Mouse (Mus musculus) gastrocnemius, adult 18-20 months (tissue): ENCODE measurements around the gene Serpina16. TPM values are rescaled to one million over a fixed set of nuclear protein-coding genes. Genes with fewer than 3 reads are reported as not detected.
A peak's percentile ranks its signal among the peaks of the same experiment; 100 is the strongest.

Experiments
- DNase-seq: peaks from one replicate; pipeline ENCODE4 v3.0.0; 2021; ENCODE audit warnings: low spot score
- total RNA-seq, 2 experiments: library from RNA; stranded (reverse); gene quantifications; 2 replicates each; pipeline ENCODE4 v1.2.3; 2021

Serpina16 gene
- total RNA-seq, 2 experiments from 2014 or later, result not detected

GRCm38 (mm10) chr12:103657991-103658390, 17.9 kb downstream of the Serpina16 start:
- DNase-seq, result no peak

DNA sequence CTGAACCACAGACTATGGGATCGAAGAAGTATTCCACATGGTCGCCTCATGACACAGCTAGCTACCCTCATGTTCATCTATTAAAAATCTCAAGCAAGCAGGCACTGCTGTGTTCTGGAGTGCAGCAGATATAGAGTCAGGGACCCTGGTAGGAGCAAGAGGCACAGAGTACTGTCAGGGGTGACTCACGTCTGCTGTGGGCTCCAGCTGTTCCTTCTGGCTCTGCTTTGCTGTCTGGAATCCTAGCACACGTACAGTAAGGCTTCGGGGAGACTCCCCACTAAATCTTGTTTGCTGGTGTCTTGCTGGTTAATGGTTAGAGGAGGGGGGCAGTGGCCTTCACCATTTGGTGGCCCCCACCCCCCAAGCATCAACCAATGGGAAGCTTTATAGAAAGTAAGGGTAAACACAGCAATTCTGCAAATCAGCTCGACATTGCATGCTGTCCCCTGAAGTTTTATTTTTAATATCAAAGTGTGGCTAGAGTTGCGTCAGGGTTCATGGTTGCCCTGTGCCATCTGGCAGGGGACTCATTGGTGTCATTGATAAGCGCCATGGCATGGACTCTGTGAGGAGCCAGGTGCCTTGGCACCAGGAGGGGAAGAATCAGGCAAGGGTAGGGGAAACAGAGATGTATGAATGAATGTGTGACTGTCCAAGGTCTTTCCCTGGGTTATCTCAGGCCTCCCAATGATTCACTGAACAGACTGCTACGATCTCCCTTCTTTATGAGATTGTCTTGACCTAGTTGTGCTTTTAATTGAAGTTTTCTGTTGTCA, 18.9 kb downstream of the Serpina16 start, which contains the start of gene Serpina6:
Gene Serpina6 (minus strand): TSS at position 365 of the 779 bp plus-strand sequence.
- no peak for DNase-seq

DNA sequence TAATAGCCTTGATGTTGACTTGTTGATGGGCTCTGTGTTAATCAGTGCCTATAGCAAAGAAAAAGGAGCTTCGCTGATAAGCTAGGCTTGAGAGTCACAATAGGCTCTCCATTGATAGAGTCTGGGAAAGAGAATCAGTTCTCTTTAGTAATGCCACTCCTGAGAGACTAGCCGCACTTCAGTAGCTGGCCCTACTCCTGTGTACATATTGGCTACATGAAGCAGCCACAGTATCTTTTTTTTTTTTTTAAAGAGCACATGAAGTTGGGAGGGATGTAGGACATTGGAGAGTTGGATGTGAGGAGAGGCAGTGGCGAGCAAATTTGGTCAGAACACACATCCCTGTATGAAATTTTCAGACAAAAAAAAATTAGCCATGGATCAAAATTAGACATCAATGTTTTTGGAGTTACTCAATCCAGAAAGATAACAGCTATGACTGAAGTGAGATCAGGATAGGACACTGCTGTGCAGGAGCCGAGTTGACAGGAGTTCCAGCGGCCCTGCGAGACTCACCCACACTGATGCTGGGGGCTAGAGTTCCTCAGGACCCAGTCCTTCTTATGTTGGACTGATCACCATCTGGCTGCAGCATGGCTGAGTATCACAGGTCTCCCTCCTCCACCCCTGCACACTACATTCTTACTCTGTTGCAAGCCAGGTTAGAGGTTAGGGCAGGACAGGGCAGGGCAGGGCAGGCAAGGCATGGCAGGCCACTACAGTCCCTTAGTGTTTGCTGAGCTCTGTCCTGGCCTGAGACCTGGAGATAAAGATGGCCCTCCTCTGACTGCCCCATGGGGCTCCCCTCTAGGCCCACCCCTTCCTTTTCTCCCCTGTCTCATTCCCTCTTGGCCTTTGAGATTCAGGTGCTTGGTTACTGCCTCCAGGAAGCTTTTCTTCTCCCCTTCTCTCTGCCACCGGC, 20.6 kb downstream of the Serpina16 start:
- DNase-seq, result no peak

DNA sequence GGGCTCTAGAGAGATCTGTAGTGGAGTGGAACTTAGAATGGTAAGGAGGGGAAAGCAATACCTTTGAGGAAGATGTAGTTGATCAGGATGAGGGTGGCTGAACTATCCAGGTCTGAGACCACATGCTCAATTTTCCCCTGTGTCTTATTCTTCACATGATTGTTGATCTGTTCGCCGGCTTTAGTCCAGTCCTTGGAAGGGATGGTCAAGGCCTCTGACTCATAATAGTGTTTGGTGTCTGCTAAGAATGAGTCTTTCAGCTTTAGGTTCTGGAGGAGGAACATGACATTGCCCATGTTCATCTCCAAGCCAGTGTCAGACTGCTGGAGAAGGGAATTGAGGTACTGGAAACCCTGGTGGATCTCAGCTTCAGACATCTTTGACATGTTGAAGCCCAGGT, 22.1 kb downstream of the Serpina16 start:
- no peak for DNase-seq

DNA sequence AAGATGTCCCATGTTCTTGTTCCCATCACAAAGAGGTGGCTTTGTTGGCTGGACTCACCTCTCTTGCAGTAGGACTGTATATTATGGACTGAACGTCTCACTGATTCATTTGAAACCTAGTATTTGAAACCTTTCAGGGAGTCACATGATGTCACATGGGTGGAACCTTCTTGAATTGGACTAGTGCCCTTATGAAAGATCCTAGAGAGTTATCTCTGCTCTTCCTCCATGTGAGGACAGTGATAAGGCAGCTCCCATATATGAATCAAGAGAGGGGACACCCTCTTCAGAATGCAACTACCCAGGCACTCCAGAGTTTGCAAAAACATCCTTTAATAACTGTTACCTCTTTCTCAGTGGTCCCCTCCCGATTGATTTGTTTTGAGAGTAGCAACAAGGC, 29.6 kb downstream of the Serpina16 start:
- DNase-seq, result no peak

DNA sequence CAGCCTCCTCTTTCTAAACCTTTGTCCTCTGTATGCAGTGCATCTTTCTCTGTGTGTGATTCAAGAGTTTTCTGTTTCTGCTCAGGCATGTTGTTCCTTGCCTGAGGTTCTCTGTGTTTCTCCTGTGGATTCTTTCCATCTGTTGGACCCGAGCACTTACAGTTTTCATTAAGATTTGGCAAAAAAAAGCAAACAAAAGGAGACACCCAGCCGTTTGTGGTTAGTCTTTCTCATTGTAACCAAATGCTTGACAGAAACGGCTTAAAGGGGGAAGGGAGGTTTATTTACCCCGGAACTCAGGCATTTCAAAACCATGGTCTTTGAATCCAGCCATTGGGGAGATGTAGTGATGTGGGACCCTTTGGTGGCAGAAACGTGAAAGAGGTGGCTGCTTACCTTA, 31.3 kb downstream of the Serpina16 start:
- DNase-seq, result no peak

DNA sequence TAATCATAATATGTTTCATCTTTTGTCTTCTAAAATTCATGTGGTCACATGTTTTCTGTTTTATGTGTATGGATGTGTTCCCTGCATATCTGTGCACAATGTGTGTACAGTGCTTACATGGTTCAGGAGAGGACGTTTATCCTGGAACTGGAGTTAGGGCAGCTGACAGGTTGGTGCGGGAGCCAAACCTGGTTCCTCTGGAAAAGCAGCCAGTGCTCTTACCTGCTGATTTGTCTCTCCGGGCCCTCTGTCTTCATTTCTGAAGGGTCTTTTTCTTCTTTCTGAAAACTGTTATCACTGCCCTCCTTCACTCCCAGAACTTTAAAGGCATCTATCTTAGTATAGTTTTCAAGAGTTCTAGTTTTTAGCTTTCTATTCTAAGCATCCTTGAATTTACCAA, 32.1 kb downstream of the Serpina16 start:
- DNase-seq, result no peak

- DNase-seq, result peak; percentile 76
These were observed 32.6 kb downstream of the Serpina16 start for GRCm38 (mm10) chr12:103643336-103643735.

DNA sequence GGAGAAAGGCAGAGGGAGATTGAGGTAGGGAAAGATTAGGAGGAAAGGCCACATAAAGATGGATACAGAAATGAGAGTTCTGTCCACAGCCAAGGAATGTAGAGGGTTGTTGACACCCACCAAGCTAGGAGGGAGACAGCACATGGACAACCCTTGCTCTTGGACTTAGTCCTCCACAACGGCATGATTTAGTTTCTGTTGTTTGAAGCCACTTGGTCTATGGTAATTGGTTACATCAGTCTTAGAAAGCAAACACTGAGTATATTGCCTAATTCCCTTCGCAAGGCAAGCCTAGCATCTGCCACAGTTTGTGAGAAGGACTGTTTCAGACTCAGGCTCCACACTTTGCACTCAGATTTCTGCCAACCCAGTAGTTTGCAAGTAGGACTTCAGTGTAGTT, 40.1 kb downstream of the Serpina16 start:
- no peak for DNase-seq

GRCm38 (mm10) chr12:103634430-103634829, 41.5 kb downstream of the Serpina16 start:
- no peak for DNase-seq

DNA sequence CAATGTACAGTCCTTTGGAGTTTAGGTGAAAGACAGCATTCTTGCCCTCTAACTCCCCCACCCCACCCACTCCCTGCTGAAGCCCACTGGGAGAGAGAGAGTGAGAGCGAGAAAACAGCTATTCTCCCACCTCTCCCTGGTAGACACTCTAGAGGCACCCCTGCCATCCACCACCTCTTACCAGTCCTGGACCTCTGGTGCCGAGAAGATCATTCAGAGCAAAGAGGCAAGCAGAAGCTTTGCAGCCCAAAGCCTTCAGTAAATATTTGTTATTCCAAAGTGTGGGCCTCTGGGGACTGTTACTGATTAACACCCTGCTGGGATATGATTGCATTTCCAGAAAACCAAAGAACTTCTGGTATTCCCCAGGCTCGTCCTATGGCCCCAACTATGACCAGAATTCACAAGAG, 44.7 kb downstream of the Serpina16 start, which contains the start of gene Serpina10:
Gene Serpina10 (minus strand): TSS at position 242 of the 410 bp plus-strand sequence.
- no peak for DNase-seq

Other genes with a start within 250 kb of the Serpina16 start
- gene Ifi27, start 241.9 kb downstream of the Serpina16 start, total RNA-seq, result 10 to 100 TPM; 53.0 to 82.0 TPM
- gene Ifi27l2a, start 232.5 kb downstream of the Serpina16 start, total RNA-seq, result 10 to 100 TPM; 15.5 to 29.8 TPM
- gene Ifi27l2b, start 218.9 kb downstream of the Serpina16 start, total RNA-seq, result not detected
- gene Ppp4r4, start 143.9 kb downstream of the Serpina16 start, total RNA-seq, result under 1 TPM; 0.21 to 0.71 TPM
- under 1 TPM in 1 of 2 experiments, not detected in 1; 0.26 TPM for gene Serpina10, start 44.7 kb downstream of the Serpina16 start, total RNA-seq
- not detected for gene Serpina6, start 18.9 kb downstream of the Serpina16 start, total RNA-seq
- gene Serpina1f, start 19.4 kb upstream of the Serpina16 start, total RNA-seq, result not detected
- gene Serpina1d, start 97.5 kb upstream of the Serpina16 start, total RNA-seq, result 1 to 10 TPM in 1 of 2 experiments, not detected in 1; 1.4 TPM
- gene Serpina1b, start 154.2 kb upstream of the Serpina16 start, total RNA-seq, result 1 to 10 TPM in 1 of 2 experiments, not detected in 1; 2.7 TPM
- gene Serpina1a, start 187.4 kb upstream of the Serpina16 start, total RNA-seq, result under 1 TPM in 1 of 2 experiments, not detected in 1; 0.88 TPM
- under 1 TPM in 1 of 2 experiments, not detected in 1; 0.50 TPM for gene Serpina1c, start 228.7 kb upstream of the Serpina16 start, total RNA-seq